Mouse (Mus musculus) C2C12 (cell line): ENCODE measurements around the gene 1700025C18Rik.
A peak's percentile ranks its signal among the peaks of the same experiment; 100 is the strongest.

Source experiments
- CTCF ChIP-seq: IDR thresholded peaks from one replicate; pipeline ENCODE4 v1.5.1; 2011; ENCODE audit not compliant: control insufficient read depth, insufficient read depth, insufficient read length
- MYOD1 ChIP-seq: IDR thresholded peaks from one replicate; pipeline ENCODE4 v1.6.1; 2011; ENCODE audit warnings: low read depth; ENCODE audit not compliant: control insufficient read depth, insufficient read length

- TF ChIP-seq CTCF, result peak; percentile 84
- no peak for TF ChIP-seq MYOD1
These were observed 15.6 kb downstream of the 1700025C18Rik start for GRCm38 (mm10) chr2:165074937-165075336.
